Mouse (Mus musculus) CH12.LX (cell line): Measurements from ENCODE around the gene Gm3187. TPM values are rescaled to one million over a fixed set of nuclear protein-coding genes. Genes with fewer than 3 reads are reported as not detected.
"Not testable (repeated sequence)": the region's sequence is repeated elsewhere in the genome, so short reads cannot be mapped to it uniquely, and the experiment has no call there.

Source experiments
- DNase-seq: peaks from one replicate; pipeline ENCODE4 v3.0.0-alpha.2; 2013; ENCODE audit errors: extremely low read depth
- H3K27ac ChIP-seq: 2 replicates; pipeline ENCODE4 v1.5.1; 2012; ENCODE audit warnings: low read depth, mild to moderate bottlenecking, control low read depth, moderate library complexity; ENCODE audit not compliant: insufficient read depth
- H3K27me3 ChIP-seq: replicated peaks from 2 replicates; pipeline ENCODE3; 2012; ENCODE audit warnings: inconsistent platforms
- H3K36me3 ChIP-seq, 2 experiments: replicated peaks in 1 of 2; 2 replicates each; pipeline versions ENCODE3 to v1.6.1; 2012; ENCODE audit warnings: inconsistent platforms in 1 of 2, low read length in 1 of 2, mild to moderate bottlenecking in 1 of 2, mixed read lengths in 1 of 2, moderate library complexity in 1 of 2; ENCODE audit not compliant: control insufficient read depth in 1 of 2, insufficient read depth in 1 of 2
- H3K4me1 ChIP-seq, 2 experiments: 2 replicates each; pipeline ENCODE4 v1.6.1; 2012; ENCODE audit warnings: inconsistent platforms in 1 of 2, moderate library complexity in 1 of 2; ENCODE audit not compliant: insufficient read depth in 2 of 2, control insufficient read depth in 1 of 2
- H3K4me2 ChIP-seq: 2 replicates; pipeline ENCODE4 v1.6.1; 2012; ENCODE audit warnings: low read depth, mild to moderate bottlenecking, control low read depth; ENCODE audit not compliant: poor library complexity, insufficient read depth, severe bottlenecking
- H3K4me3 ChIP-seq, 3 experiments: fragments of 150-350 bp in 1 of 3; sonication (generic) in 1 of 3; replicated peaks in 1 of 3; 2 replicates each; pipeline versions ENCODE3 to v1.5.1; 2011 to 2012; ENCODE audit warnings: low read depth in 2 of 3, low read length in 2 of 3, mild to moderate bottlenecking in 2 of 3, moderate library complexity in 2 of 3, control low read depth in 1 of 3, improper control_type of control experiment in 1 of 3, inconsistent platforms in 1 of 3, mixed read lengths in 1 of 3; ENCODE audit not compliant: poor library complexity in 1 of 3
- H3K79me2 ChIP-seq: replicated peaks from 2 replicates; pipeline ENCODE4 v1.6.1; 2012; ENCODE audit warnings: mild to moderate bottlenecking, moderate library complexity; ENCODE audit not compliant: control insufficient read depth, poor library complexity, insufficient read depth, severe bottlenecking; ENCODE audit errors: extremely low read depth
- H3K9ac ChIP-seq: 2 replicates; pipeline ENCODE4 v1.6.1; 2012; ENCODE audit warnings: low read depth, mild to moderate bottlenecking, control low read depth, moderate library complexity; ENCODE audit not compliant: insufficient read depth
- H3K9me3 ChIP-seq: replicated peaks from 2 replicates; pipeline ENCODE3; 2012; ENCODE audit warnings: low read length, inconsistent platforms, mixed read lengths
- dilution Hi-C: fragments of 300-500 bp; cut with MboI; formaldehyde crosslinking; loops from 2 replicates; pipeline ENCODE4 v1.14.3; 2020; ENCODE audit warnings: low sequenced_read_pairs; ENCODE audit not compliant: extremely low pct_unique_long_range_greater_than_20kb, extremely low pct_ligation_motif_present
- in situ Hi-C: fragments of 300-500 bp; cut with MboI; formaldehyde crosslinking; loops from 3 replicates; pipeline ENCODE4 v1.14.3; 2019; ENCODE audit warnings: low sequenced_read_pairs, low pct_ligation_motif_present, low pct_unique_long_range_greater_than_20kb, mixed read lengths
- polyA plus RNA-seq: library from polyadenylated mRNA; unstranded; fragments of >175 nt; gene quantifications from 2 replicates; pipeline ENCODE4 v1.2.1, GENCODE M21; 2012; ENCODE audit warnings: low read depth; ENCODE audit not compliant: insufficient read length
- total RNA-seq, 2 experiments: library from RNA; depleted of rRNA; stranded (reverse); fragments of 300-350 nt in 1 of 2; fragments of >200 nt in 1 of 2; gene quantifications; 2 replicates each; pipeline ENCODE4 v1.2.3; 2012 to 2014

Gene Gm3187
- total RNA-seq (2012; rRNA removed) (not detected in 2 replicates), total RNA-seq (2014; rRNA removed) (not detected in 2 replicates), polyA plus RNA-seq (not detected in 2 replicates)

DNA sequence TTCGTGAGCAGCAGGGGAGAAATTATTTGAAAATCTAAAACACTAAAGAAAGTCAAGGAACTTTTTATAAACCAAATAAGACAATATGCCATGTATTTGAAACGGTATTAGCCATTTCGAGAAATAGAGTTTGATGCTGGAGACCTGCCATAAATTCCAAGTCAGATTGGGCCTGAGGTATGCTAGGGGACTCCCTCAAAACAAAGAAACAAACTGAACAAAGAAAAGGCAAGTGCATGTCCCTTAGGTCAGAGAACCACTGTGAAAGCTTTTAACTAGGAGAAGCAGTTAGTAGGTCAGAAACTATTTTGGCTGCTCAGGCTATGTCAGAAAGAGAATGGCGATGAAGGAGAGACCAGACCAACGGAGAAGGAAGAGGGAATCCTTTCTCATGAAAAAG, at the start of gene Gm3187:
Gene Gm3187, plus strand, starts transcription at position 301 of the 400 bp plus-strand sequence.
- H3K4me1 ChIP-seq, H3K36me3 ChIP-seq, H3K27ac ChIP-seq, DNase-seq, H3K79me2 ChIP-seq, H3K9me3 ChIP-seq, dilution Hi-C loops, H3K4me2 ChIP-seq, H3K9ac ChIP-seq, H3K27me3 ChIP-seq, in situ Hi-C loops, H3K4me3 ChIP-seq: not testable (repeated sequence)

GRCm38 (mm10) chr14:5455367-5455766, 28.6 kb upstream of the Gm3187 start, which contains the start of gene Gm3194:
TSS of gene Gm3194 (minus strand) at chr14:5455467.
- dilution Hi-C loops, H3K4me2 ChIP-seq, H3K4me3 ChIP-seq, H3K4me1 ChIP-seq, H3K27ac ChIP-seq, H3K79me2 ChIP-seq, in situ Hi-C loops, DNase-seq, H3K9ac ChIP-seq, H3K27me3 ChIP-seq, H3K9me3 ChIP-seq, H3K36me3 ChIP-seq: not testable (repeated sequence)

GRCm38 (mm10) chr14:5460469-5460868, 23.5 kb upstream of the Gm3187 start:
- H3K9me3 ChIP-seq, in situ Hi-C loops, H3K79me2 ChIP-seq, H3K27ac ChIP-seq, H3K36me3 ChIP-seq, dilution Hi-C loops, H3K4me3 ChIP-seq, H3K9ac ChIP-seq, H3K4me1 ChIP-seq, DNase-seq, H3K4me2 ChIP-seq, H3K27me3 ChIP-seq: not testable (repeated sequence)

- not testable (repeated sequence) for H3K4me3 ChIP-seq
These were observed 6.3 kb upstream of the Gm3187 start, which contains the start of gene Gm8246 for GRCm38 (mm10) chr14:5477730-5478129. TSS of gene Gm8246 (minus strand) at chr14:5477830.

GRCm38 (mm10) chr14:5501374-5501773, 17.4 kb downstream of the Gm3187 start, which contains the start of gene Gm3488:
TSS of gene Gm3488 (plus strand) at chr14:5501674.
- H3K27me3 ChIP-seq, dilution Hi-C loops, H3K9ac ChIP-seq, H3K27ac ChIP-seq, H3K79me2 ChIP-seq, H3K4me1 ChIP-seq, H3K9me3 ChIP-seq, H3K4me3 ChIP-seq, H3K4me2 ChIP-seq, DNase-seq, in situ Hi-C loops, H3K36me3 ChIP-seq: not testable (repeated sequence)

More at GRCm38 (mm10) chr14:5477730-5478129, 6.3 kb upstream of the Gm3187 start, which contains the start of gene Gm8246:
- H3K9ac ChIP-seq, H3K36me3 ChIP-seq, dilution Hi-C loops, H3K4me1 ChIP-seq, H3K4me2 ChIP-seq, H3K79me2 ChIP-seq, DNase-seq, H3K27ac ChIP-seq, H3K27me3 ChIP-seq, H3K9me3 ChIP-seq, in situ Hi-C loops: not testable (repeated sequence)

DNA sequence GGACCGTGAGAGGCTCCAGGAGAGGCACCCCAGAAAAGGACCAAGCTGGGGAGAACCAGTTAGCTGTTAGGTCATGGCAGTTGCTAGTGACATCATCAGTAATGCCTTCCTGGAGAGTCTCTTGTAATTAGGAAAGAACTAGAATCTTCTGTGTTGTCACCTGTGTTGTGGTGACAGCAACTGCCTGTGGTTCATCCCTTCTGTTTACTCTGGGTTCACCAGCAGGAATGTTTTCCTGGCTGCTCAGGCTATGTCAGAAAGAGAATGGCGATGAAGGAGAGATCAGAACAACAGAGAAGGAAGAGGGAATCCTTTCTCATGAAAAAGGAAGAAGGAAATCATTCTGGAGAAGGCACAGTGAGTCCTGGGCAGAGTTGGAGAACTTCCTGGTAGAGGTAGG, 54.2 kb downstream of the Gm3187 start, which contains the start of gene Gm3532:
Gene Gm3532, plus strand, starts transcription at position 301 of the 400 bp plus-strand sequence.
- H3K27me3 ChIP-seq, H3K27ac ChIP-seq, H3K36me3 ChIP-seq, in situ Hi-C loops, H3K79me2 ChIP-seq, DNase-seq, H3K9ac ChIP-seq, H3K4me3 ChIP-seq, dilution Hi-C loops, H3K4me2 ChIP-seq, H3K4me1 ChIP-seq, H3K9me3 ChIP-seq: not testable (repeated sequence)
